ENCODE assay signal across 8 mouse cellular contexts in genomic region chr3:9067048-9067447, GRCm38 (mm10).
DNase-seq lines count a peak whose midpoint lies in the region; ATAC-seq lines count a peak whose summit lies in the region.

No protein-coding gene starts in this region.

- no peaks in the 10 kb centered on the region for H3K27me3 ChIP-seq in hindbrain, embryonic 13.5 days

- no peaks in the 10 kb centered on the region for H3K36me3 ChIP-seq in hindbrain, embryonic 13.5 days

- H3K27ac ChIP-seq in hindbrain, embryonic 13.5 days, result no peak overlapping the region

- no peak overlapping the region for H3K4me2 ChIP-seq in hindbrain, embryonic 13.5 days

- peak; percentile 62 for DNase-seq in Muller cell, postnatal 12 days (ENCODE audit: inconsistent ontology term)
- DNase-seq in cerebellum, adult 11 months, result peak; percentile 80
- DNase-seq in forelimb bud, embryonic 11.5 days (ENCODE audit: low read depth, low spot score), result peak; percentile 70
- peak; percentile 76 to 79 for DNase-seq in layer of hippocampus, postnatal 36 days
- DNase-seq in mesoderm, embryonic 11.5 days (ENCODE audit: low read depth, low spot score), result peak; percentile 77
- DNase-seq in right cerebral cortex, postnatal 10 days (ENCODE audit: low spot score in 2 of 2), result peak; percentile 76 to 91
- DNase-seq in urinary bladder, postnatal 10 days (ENCODE audit: low spot score), result peak; percentile 51

- no peaks in the 10 kb centered on the region for H3K4me1 ChIP-seq in hindbrain, embryonic 13.5 days (replicated peaks)

- H3K4me3 ChIP-seq in hindbrain, embryonic 13.5 days, result no peak overlapping the region

- peak; percentile 57; the same call in 1 of the 2 replicates for ATAC-seq in hindbrain, embryonic 13.5 days (ENCODE audit: low FRiP score)

- no peak overlapping the region for H3K9ac ChIP-seq in hindbrain, embryonic 13.5 days

- H3K9me3 ChIP-seq in hindbrain, embryonic 13.5 days, result no peaks in the 10 kb centered on the region

- 2% methylated on average over 12 of the region's 12 CpGs for WGBS in hindbrain, embryonic 13.5 days
